Mouse (Mus musculus) MEL (cell line): ENCODE measurements around the gene Wwc1. TPM values are rescaled to one million over a fixed set of nuclear protein-coding genes. Genes with fewer than 3 reads are reported as not detected.

ENCODE experiments used
- DNase-seq: peaks from one replicate; pipeline ENCODE4 v3.0.0; 2011; ENCODE audit warnings: low read depth, low spot score
- H3K27ac ChIP-seq: 2 replicates; pipeline ENCODE4 v1.5.1; 2012; ENCODE audit warnings: low read depth, mild to moderate bottlenecking, control low read depth, low read length, moderate library complexity; ENCODE audit not compliant: control insufficient read depth
- H3K27me3 ChIP-seq, 2 experiments: fragments of 150-350 bp in 1 of 2; sonication (generic) in 1 of 2; 2 replicates each; pipeline ENCODE4 v1.6.1; 2012; ENCODE audit warnings: low read length in 2 of 2, mild to moderate bottlenecking in 2 of 2, improper control_type of control experiment in 1 of 2, moderate library complexity in 1 of 2; ENCODE audit not compliant: insufficient read depth in 2 of 2, control insufficient read depth in 1 of 2
- H3K36me3 ChIP-seq, 2 experiments: 2 replicates each; pipeline ENCODE4 v1.6.1; 2012 to 2014; ENCODE audit warnings: low read length in 2 of 2, improper control_type of control experiment in 1 of 2, inconsistent platforms in 1 of 2, mild to moderate bottlenecking in 1 of 2; ENCODE audit not compliant: insufficient read depth in 2 of 2, control insufficient read depth in 1 of 2
- H3K4me1 ChIP-seq, 2 experiments: fragments of 150-350 bp in 1 of 2; sonication (generic) in 1 of 2; 2 replicates each; pipeline ENCODE4 v1.6.1; 2012; ENCODE audit warnings: low read length in 2 of 2, improper control_type of control experiment in 1 of 2, mild to moderate bottlenecking in 1 of 2; ENCODE audit not compliant: insufficient read depth in 2 of 2, control insufficient read depth in 1 of 2
- H3K4me3 ChIP-seq, 2 experiments: fragments of 150-350 bp in 1 of 2; sonication (generic) in 1 of 2; 2 replicates each; pipeline ENCODE4 v1.5.1; 2012; ENCODE audit warnings: low read depth in 2 of 2, low read length in 2 of 2, mild to moderate bottlenecking in 2 of 2, moderate library complexity in 2 of 2, control low read depth in 1 of 2, improper control_type of control experiment in 1 of 2; ENCODE audit not compliant: control insufficient read depth in 1 of 2, insufficient read depth in 1 of 2
- H3K79me2 ChIP-seq: 2 replicates; pipeline ENCODE4 v1.6.1; 2012; ENCODE audit warnings: mild to moderate bottlenecking, low read length, moderate library complexity; ENCODE audit not compliant: control insufficient read depth, poor library complexity, insufficient read depth
- H3K9ac ChIP-seq: 2 replicates; pipeline ENCODE4 v1.6.1; 2012; ENCODE audit warnings: low read depth, mild to moderate bottlenecking, control low read depth, low read length, moderate library complexity; ENCODE audit not compliant: control insufficient read depth, poor library complexity, severe bottlenecking
- H3K9me3 ChIP-seq: fragments of 150-350 bp; sonication (generic); replicated peaks from 2 replicates; pipeline ENCODE4 v1.6.1; 2012; ENCODE audit warnings: mild to moderate bottlenecking, low read length, improper control_type of control experiment, moderate library complexity; ENCODE audit not compliant: insufficient read depth
- CHD1 ChIP-seq: IDR thresholded peaks from 2 replicates; pipeline ENCODE4 v1.6.1; 2012; ENCODE audit warnings: low read depth, mild to moderate bottlenecking, inconsistent platforms, low read length, improper control_type of control experiment
- E2F4 ChIP-seq: IDR thresholded peaks from 2 replicates; pipeline ENCODE4 v1.6.1; 2011; ENCODE audit warnings: low read depth, low read length, improper control_type of control experiment, borderline replicate concordance
- ELF1 ChIP-seq: IDR thresholded peaks from 2 replicates; pipeline ENCODE4 v1.6.1; 2014; ENCODE audit warnings: low read depth, mild to moderate bottlenecking, inconsistent platforms, low read length, improper control_type of control experiment, moderate library complexity
- ETS1 ChIP-seq: IDR thresholded peaks from 2 replicates; pipeline ENCODE4 v1.6.1; 2012; ENCODE audit warnings: low read depth, mild to moderate bottlenecking, inconsistent platforms, low read length, improper control_type of control experiment, moderate library complexity
- GATA1 ChIP-seq: IDR thresholded peaks from 2 replicates; pipeline ENCODE4 v1.6.1; 2011; ENCODE audit warnings: low read depth, low read length, improper control_type of control experiment
- JUND ChIP-seq: IDR thresholded peaks from 2 replicates; pipeline ENCODE4 v1.6.1; 2011; ENCODE audit warnings: low read depth, mild to moderate bottlenecking, improper control_type of control experiment, low read length
- MAFK ChIP-seq: IDR thresholded peaks from 2 replicates; pipeline ENCODE4 v1.6.1; 2011; ENCODE audit warnings: low read depth, mild to moderate bottlenecking, low read length, improper control_type of control experiment, borderline replicate concordance
- MAX ChIP-seq: IDR thresholded peaks from 2 replicates; pipeline ENCODE4 v1.6.1; 2011; ENCODE audit warnings: low read length, improper control_type of control experiment
- MEF2A ChIP-seq: IDR thresholded peaks from 2 replicates; pipeline ENCODE4 v1.6.1; 2014; ENCODE audit warnings: low read depth, mild to moderate bottlenecking, inconsistent platforms, low read length, improper control_type of control experiment; ENCODE audit not compliant: poor library complexity, insufficient replicate concordance, severe bottlenecking; ENCODE audit errors: extremely low read depth
- MXI1 ChIP-seq: IDR thresholded peaks from 2 replicates; pipeline ENCODE4 v1.6.1; 2011; ENCODE audit warnings: mild to moderate bottlenecking, low read depth, low read length, improper control_type of control experiment
- POLR2A ChIP-seq, 2 experiments: IDR thresholded peaks; 2 replicates each; pipeline ENCODE4 v1.6.1; 2011 to 2012; ENCODE audit warnings: low read length in 2 of 2, mild to moderate bottlenecking in 2 of 2, control low read depth in 1 of 2, improper control_type of control experiment in 1 of 2, low read depth in 1 of 2, moderate library complexity in 1 of 2; ENCODE audit not compliant: control insufficient read depth in 1 of 2, insufficient read depth in 1 of 2, poor library complexity in 1 of 2
- POLR2AphosphoS2 ChIP-seq: IDR thresholded peaks from 2 replicates; pipeline ENCODE4 v1.6.1; 2011; ENCODE audit warnings: low read length, improper control_type of control experiment
- POLR2AphosphoS5 ChIP-seq: IDR thresholded peaks from 2 replicates; pipeline ENCODE4 v1.6.1; 2012; ENCODE audit warnings: low read depth, borderline replicate concordance, mild to moderate bottlenecking, inconsistent platforms, low read length, moderate library complexity, mixed read lengths
- RCOR1 ChIP-seq: IDR thresholded peaks from 2 replicates; pipeline ENCODE4 v1.6.1; 2012; ENCODE audit warnings: low read depth, mild to moderate bottlenecking, inconsistent platforms, low read length, improper control_type of control experiment
- SIN3A ChIP-seq: IDR thresholded peaks from 2 replicates; pipeline ENCODE4 v1.6.1; 2012; ENCODE audit warnings: low read length, improper control_type of control experiment, inconsistent platforms
- TAL1 ChIP-seq: IDR thresholded peaks from 2 replicates; pipeline ENCODE4 v1.6.1; 2012; ENCODE audit warnings: mild to moderate bottlenecking, inconsistent platforms, low read length, moderate library complexity, mixed read lengths
- TBP ChIP-seq: IDR thresholded peaks from 2 replicates; pipeline ENCODE4 v1.8.0; 2011; ENCODE audit warnings: low read depth, low read length, improper control_type of control experiment
- UBTF ChIP-seq: IDR thresholded peaks from 2 replicates; pipeline ENCODE4 v1.6.1; 2012; ENCODE audit warnings: low read depth, mild to moderate bottlenecking, inconsistent platforms, low read length, improper control_type of control experiment, moderate library complexity, borderline replicate concordance; ENCODE audit not compliant: insufficient read depth
- USF2 ChIP-seq, 2 experiments: IDR thresholded peaks; 2 replicates each; pipeline ENCODE4 v1.6.1; 2011 to 2012; ENCODE audit warnings: improper control_type of control experiment in 2 of 2, low read length in 2 of 2, borderline replicate concordance in 1 of 2, inconsistent platforms in 1 of 2, low read depth in 1 of 2, mild to moderate bottlenecking in 1 of 2; ENCODE audit not compliant: insufficient read depth in 1 of 2
- ZC3H11A ChIP-seq: IDR thresholded peaks from 2 replicates; pipeline ENCODE4 v1.6.1; 2012; ENCODE audit warnings: low read depth, mild to moderate bottlenecking, inconsistent platforms, low read length, improper control_type of control experiment
- ZKSCAN1 ChIP-seq: IDR thresholded peaks from 2 replicates; pipeline ENCODE4 v1.6.1; 2012; ENCODE audit warnings: low read depth, mild to moderate bottlenecking, inconsistent platforms, low read length, improper control_type of control experiment, moderate library complexity
- polyA plus RNA-seq, 2 experiments: library from polyadenylated mRNA; stranded (reverse) in 1 of 2; unstranded in 1 of 2; fragments of >175 nt in 1 of 2; fragments of >200 nt in 1 of 2; gene quantifications; 2 replicates each; pipeline versions ENCODE4 v1.2.1 to v1.2.4; 2012; ENCODE audit warnings: low replicate concordance in 2 of 2, low read depth in 1 of 2; ENCODE audit not compliant: insufficient read length in 2 of 2, insufficient read depth in 1 of 2, missing spikeins in 1 of 2
- total RNA-seq: library from RNA; depleted of rRNA; stranded (reverse); fragments of 300-350 nt; gene quantifications from 2 replicates; pipeline ENCODE4 v1.2.3, GENCODE M21; 2012

The Wwc1 gene
- total and polyA plus RNA-seq, 3 experiments: 0.39 to 0.46 TPM; not detected in 1

DNA sequence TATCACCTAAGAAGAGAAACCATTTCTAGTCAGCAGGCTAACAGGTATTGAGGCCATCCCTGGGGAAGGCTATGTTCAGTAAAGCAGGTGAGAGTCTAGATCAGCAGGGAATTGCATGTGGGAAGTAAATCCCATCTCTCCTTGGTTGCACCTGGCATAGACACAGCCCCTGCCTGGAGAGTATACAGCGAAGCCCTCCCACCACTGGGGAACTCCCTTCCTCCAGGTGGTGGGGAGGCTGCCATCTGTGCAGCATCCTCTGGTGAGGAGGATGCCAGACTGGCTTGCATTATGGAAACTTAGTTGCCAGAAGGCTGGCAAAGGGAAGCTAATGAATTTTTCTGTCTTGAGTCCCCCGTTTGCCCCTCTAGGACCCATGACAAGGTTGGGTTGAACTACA is 11.5 kb upstream of the Wwc1 start:
- TF ChIP-seq TAL1 (no peak), POLR2AphosphoS2 (no peak), JUND (no peak), UBTF (no peak), MEF2A (no peak), MAFK (no peak), GATA1 (no peak), E2F4 (no peak), POLR2A (IDR thresholded peaks at IDR 0.05; ENCODE audit: control insufficient read depth in 1 of 2, insufficient read depth in 1 of 2, low read depth in 1 of 2, low read length in 2 of 2, poor library complexity in 1 of 2) (no peak), ETS1 (no peak)
- TF ChIP-seq, all 39 proteins: peak for 0
- DNase-seq: no peak
- no peak overlapping the region for H3K27ac ChIP-seq
- H3K4me3 ChIP-seq: no peak overlapping the region
- H3K79me2 ChIP-seq: no peaks in the 10 kb centered on the region
- no peaks in the 10 kb centered on the region for H3K4me1 ChIP-seq
- H3K27me3 ChIP-seq: no peaks in the 10 kb centered on the region
- no peaks in the 10 kb centered on the region for H3K36me3 ChIP-seq
- no peak overlapping the region for H3K9ac ChIP-seq
- H3K9me3 ChIP-seq: no peaks in the 10 kb centered on the region

DNA sequence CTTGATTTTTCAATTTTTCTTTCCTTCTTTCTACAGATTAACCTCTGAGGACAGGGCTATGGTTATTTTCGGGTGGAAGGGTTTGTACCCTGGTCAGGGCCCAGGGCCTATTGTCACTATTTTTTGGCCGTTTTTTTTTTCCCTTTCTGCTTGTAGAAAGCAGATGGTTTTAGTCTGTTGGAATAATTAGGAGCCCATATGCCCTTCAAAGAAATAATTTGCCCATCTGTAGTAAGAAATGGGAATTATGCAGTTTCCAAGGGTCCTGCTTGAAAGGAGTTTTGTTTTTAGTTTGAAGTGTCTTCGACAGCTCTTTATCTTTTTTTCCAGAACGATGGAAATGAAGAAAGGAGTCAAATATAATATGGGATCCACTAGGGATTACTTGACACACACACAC is 9.6 kb upstream of the Wwc1 start:
- H3K4me1 ChIP-seq: no peaks in the 10 kb centered on the region
- no peak overlapping the region for H3K9ac ChIP-seq
- TF ChIP-seq POLR2A (IDR thresholded peaks at IDR 0.05; ENCODE audit: control insufficient read depth in 1 of 2, insufficient read depth in 1 of 2, low read depth in 1 of 2, low read length in 2 of 2, poor library complexity in 1 of 2): no peak
- no peak for TF ChIP-seq MAX
- no peak for TF ChIP-seq UBTF
- TF ChIP-seq MXI1: no peak
- no peak for TF ChIP-seq RCOR1
- TF ChIP-seq ZC3H11A: no peak
- TF ChIP-seq SIN3A: no peak
- no peak for TF ChIP-seq MEF2A
- TF ChIP-seq ZKSCAN1: no peak
- TF ChIP-seq ELF1: no peak
- no peak for TF ChIP-seq USF2 (IDR thresholded peaks at IDR 0.05; ENCODE audit: borderline replicate concordance in 1 of 2, insufficient read depth in 1 of 2, low read depth in 1 of 2, low read length in 2 of 2)
- no peak for TF ChIP-seq CHD1
- TF ChIP-seq POLR2AphosphoS5: no peak
- TF ChIP-seq TBP: no peak
- H3K9me3 ChIP-seq: no peaks in the 10 kb centered on the region
- H3K79me2 ChIP-seq: no peaks in the 10 kb centered on the region
- no peak for DNase-seq
- no peak overlapping the region for H3K4me3 ChIP-seq
- no peak overlapping the region for H3K27ac ChIP-seq
- no peaks in the 10 kb centered on the region for H3K27me3 ChIP-seq
- no peaks in the 10 kb centered on the region for H3K36me3 ChIP-seq
